Mouse (Mus musculus): ENCODE measurements at regions not wholly inside any gene's neighbourhood (a gene's known extent, or its start where the extent isn't known, plus 50 kb on each side); places are given as distances from the start of the nearest gene placed in this dataset.
A peak's percentile ranks its signal among the peaks of the same experiment; 100 is the strongest.

DNA sequence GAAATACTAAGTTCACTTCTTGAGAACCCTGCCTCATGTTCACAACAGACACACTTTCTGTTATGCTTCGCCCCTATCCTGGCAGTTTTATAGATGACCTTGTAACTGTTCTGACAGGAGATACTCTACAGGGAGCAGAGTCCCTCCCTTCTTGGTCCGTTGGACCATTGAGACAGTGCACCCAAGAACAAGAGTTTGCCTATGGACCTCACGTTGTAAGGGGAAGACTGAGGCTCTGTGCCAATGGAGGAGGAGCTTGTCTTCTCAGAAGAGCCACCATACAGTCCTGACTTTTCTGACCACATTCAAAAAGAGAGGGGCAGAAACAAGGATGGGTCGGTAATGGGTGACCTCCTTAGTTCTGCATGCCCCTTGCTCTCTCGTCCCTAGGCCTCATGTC, 103.8 kb upstream of the Jun start:
- ATAC-seq (ENCODE audit: extremely low read depth, insufficient number of reproducible peaks, low FRiP score, poor library complexity, severe bottlenecking) (no peak), DNase-seq (ENCODE audit: low spot score) (no peak)
- H3K36me3 ChIP-seq (replicated peaks), result no peaks in the 10 kb centered on the region
- no peaks in the 10 kb centered on the region for H3K27me3 ChIP-seq (ENCODE audit: insufficient read depth, low read length)
- H3K4me3 ChIP-seq (ENCODE audit: low read depth, low read length), result peak overlapping the region; percentile 28; the same call in 1 of the 2 replicates
- peaks cover 83% of the 10 kb centered on the region for H3K4me1 ChIP-seq (ENCODE audit: insufficient read depth, low read depth, low read length)
- H3K9me3 ChIP-seq (replicated peaks), result no peaks in the 10 kb centered on the region
- TF ChIP-seq GATA1 (IDR thresholded peaks at IDR 0.05; ENCODE audit: borderline replicate concordance, low read length), result no peak
- no peak for TF ChIP-seq GATA2 (IDR thresholded peaks at IDR 0.05; ENCODE audit: borderline replicate concordance, low read depth, low read length)
- TF ChIP-seq TAL1 (conservative IDR thresholded peaks at IDR 0.05; ENCODE audit: low read depth, low read length), result no peak
- TF ChIP-seq CTCF (IDR thresholded peaks at IDR 0.05; ENCODE audit: low read depth, low read length), result no peak
- TF ChIP-seq POLR2AphosphoS5 (IDR thresholded peaks at IDR 0.05; ENCODE audit: insufficient replicate concordance, low read depth, low read length), result no peak

DNA sequence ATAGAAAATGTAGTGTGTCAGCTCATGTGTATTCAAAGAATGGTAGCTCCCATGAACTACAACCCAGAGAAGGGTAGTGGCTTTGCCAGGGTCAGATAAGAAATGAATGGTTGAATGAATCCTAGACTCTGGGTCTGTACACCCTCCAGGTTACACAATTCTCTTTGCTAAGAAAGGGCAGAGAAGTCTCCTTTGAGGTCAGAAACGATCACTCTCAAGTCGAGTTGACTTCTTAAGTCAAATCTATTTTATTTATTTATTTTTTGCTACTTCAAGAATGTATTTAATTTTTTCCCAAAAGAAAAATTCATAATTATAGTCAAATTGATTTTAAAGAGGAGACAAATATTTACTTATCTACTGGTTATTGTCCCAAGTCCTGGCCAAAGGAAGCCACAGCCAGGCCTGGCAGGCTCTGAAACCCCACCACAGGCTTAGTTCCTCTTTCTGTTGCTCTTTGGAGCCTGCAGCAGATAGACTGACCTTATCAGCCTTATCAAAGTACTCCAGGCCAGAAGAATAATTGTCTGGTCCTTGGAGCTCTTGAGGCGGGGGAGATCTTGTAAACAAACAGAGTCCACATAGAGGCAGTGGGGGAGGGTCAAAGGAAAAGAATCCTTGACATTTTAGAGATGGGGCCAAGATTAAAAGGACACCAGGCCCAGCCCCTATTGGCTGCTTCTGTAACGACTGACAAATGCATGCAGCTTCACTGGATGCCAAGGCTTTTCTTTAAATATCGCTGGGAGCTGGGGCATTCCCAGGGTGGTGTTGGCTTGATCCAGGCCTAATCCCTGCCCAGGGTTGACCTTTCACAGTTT, 104.6 kb upstream of the Jun start:
- Histone ChIP-seq H3K4me3 (ENCODE audit: low read depth, low read length) (peak overlapping the region; percentile 8; the same call in 1 of the 2 replicates), H3K9me3 (replicated peaks) (no peaks in the 10 kb centered on the region), H3K36me3 (replicated peaks) (no peaks in the 10 kb centered on the region), H3K27me3 (ENCODE audit: insufficient read depth, low read length) (no peaks in the 10 kb centered on the region), H3K4me1 (ENCODE audit: insufficient read depth, low read depth, low read length) (peaks cover 88% of the 10 kb centered on the region)
- TF ChIP-seq CTCF (IDR thresholded peaks at IDR 0.05; ENCODE audit: low read depth, low read length), result no peak
- TF ChIP-seq TAL1 (conservative IDR thresholded peaks at IDR 0.05; ENCODE audit: low read depth, low read length), result peak; percentile 89
- no peak for TF ChIP-seq POLR2AphosphoS5 (IDR thresholded peaks at IDR 0.05; ENCODE audit: insufficient replicate concordance, low read depth, low read length)
- no peak for TF ChIP-seq GATA1 (IDR thresholded peaks at IDR 0.05; ENCODE audit: borderline replicate concordance, low read length)
- TF ChIP-seq GATA2 (IDR thresholded peaks at IDR 0.05; ENCODE audit: borderline replicate concordance, low read depth, low read length), result no peak
- DNase-seq (ENCODE audit: low spot score) (peak; percentile 79), ATAC-seq (ENCODE audit: extremely low read depth, insufficient number of reproducible peaks, low FRiP score, poor library complexity, severe bottlenecking) (peak; percentile 82)

DNA sequence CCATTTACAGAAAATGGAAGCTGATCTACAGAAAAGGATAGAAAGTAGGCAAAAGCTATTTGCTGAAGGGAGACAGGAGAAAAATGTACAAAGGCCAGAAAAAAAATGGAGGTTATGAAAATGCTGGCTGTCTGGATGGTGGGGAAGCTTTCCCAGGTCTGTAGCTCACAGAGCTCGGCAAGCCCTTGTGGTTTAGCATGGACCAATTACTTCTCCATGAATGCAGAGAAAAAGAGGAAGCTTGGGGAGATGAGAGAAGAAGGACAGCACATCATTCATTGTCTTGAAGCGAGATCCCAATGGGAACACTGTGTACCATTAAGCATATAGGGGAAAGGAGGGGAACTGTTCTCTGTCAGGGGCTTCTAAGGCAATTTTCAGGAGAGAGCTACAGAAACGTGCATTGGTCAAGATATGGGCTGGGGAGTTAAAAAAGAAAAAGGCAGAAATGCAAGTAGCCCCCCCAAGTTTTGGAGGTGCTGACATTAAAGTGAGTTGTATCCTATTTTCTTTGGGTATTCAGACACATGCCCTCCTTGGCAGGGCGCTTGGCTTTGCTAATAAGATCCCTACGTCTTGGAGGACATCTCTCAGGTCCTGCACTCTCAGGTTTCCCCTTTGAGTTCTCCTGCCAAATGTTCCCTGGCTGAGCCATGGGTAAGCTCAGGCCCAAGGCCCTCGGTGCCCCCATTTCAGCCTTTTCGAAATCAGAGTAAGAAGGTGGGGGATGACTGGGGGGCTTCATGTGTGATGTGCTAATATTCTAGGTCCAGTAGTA, 105.8 kb upstream of the Jun start:
- 0 out of 2 replicates have a peak, but pooled peaks have one; percentile 5 for ATAC-seq (ENCODE audit: extremely low read depth, insufficient number of reproducible peaks, low FRiP score, poor library complexity, severe bottlenecking)

DNA sequence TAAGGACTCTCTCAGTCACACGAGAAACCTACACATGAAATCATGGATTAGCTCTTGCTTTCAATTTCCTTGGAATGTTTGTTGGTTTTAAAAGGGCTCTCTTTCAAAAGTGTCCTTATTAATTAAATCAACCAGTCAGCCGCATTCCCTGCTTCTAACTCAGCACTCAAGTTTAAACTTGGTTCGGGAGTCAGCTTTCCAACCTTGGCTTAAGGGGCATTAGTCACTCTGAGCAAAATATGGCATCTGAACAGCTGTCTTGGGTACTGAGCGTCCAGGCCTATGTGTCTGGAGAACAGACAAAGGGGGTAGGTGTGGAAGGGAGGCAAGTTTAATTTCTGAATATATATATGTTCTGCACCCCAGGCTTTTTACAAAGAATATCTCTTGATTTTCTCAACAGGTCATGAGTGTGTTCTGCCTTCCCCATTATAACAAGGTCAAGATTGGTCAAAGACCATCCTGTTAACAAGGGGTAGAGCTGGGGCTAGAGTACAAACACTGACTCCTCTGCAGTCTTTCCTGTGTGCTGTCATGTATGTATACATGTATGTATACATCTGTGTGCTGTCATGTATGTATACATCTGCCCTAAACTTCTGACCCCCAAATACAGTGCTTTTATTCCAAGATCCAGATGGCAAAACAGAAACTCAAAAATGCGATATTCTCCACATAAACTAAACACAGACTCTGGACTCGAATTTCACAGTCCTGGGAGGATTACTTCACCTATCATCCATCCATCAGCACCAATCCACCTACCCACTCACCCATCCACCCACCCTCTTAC, 106.8 kb upstream of the Jun start:
- ATAC-seq (ENCODE audit: extremely low read depth, insufficient number of reproducible peaks, low FRiP score, poor library complexity, severe bottlenecking) (no peak), DNase-seq (ENCODE audit: low spot score) (no peak)
- no peaks in the 10 kb centered on the region for H3K9me3 ChIP-seq (replicated peaks)
- peaks cover 87% of the 10 kb centered on the region for H3K4me1 ChIP-seq (ENCODE audit: insufficient read depth, low read depth, low read length)
- TF ChIP-seq POLR2AphosphoS5 (IDR thresholded peaks at IDR 0.05; ENCODE audit: insufficient replicate concordance, low read depth, low read length), result no peak
- H3K36me3 ChIP-seq (replicated peaks), result no peaks in the 10 kb centered on the region
- H3K4me3 ChIP-seq (ENCODE audit: low read depth, low read length), result no peak overlapping the region
- H3K27me3 ChIP-seq (ENCODE audit: insufficient read depth, low read length), result no peaks in the 10 kb centered on the region

More for the DNA sequence above, 105.8 kb upstream of the Jun start:
- Histone ChIP-seq H3K9me3 (replicated peaks) (no peaks in the 10 kb centered on the region), H3K27me3 (ENCODE audit: insufficient read depth, low read length) (no peaks in the 10 kb centered on the region), H3K4me3 (ENCODE audit: low read depth, low read length) (no peak overlapping the region), H3K4me1 (ENCODE audit: insufficient read depth, low read depth, low read length) (peaks cover 85% of the 10 kb centered on the region), H3K36me3 (replicated peaks) (no peaks in the 10 kb centered on the region)
- TF ChIP-seq POLR2AphosphoS5 (IDR thresholded peaks at IDR 0.05; ENCODE audit: insufficient replicate concordance, low read depth, low read length), result no peak
- no peak for TF ChIP-seq GATA1 (IDR thresholded peaks at IDR 0.05; ENCODE audit: borderline replicate concordance, low read length)
- TF ChIP-seq GATA2 (IDR thresholded peaks at IDR 0.05; ENCODE audit: borderline replicate concordance, low read depth, low read length), result no peak
- no peak for TF ChIP-seq CTCF (IDR thresholded peaks at IDR 0.05; ENCODE audit: low read depth, low read length)
- TF ChIP-seq TAL1 (conservative IDR thresholded peaks at IDR 0.05; ENCODE audit: low read depth, low read length), result no peak
- DNase-seq (ENCODE audit: low spot score), result peak; percentile 68

DNA sequence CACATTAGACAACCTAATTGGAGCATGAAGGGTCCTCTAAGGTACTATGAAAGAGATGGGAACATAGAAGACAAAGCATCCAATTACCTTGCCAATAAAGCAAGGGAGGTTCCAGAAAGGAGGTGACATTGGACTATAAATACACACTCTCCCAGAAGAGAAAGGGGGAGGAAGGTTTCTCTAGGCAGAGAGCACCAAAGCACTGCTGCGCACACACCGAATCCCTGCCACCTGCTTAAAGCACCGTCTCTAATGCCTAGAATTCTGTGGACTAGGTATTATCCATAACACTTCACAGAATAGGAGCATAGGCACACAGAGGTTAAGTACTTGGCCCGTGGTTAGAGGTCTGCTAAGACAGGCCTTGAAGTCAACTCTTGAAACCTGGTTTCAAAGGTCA, 107.8 kb upstream of the Jun start:
- TF ChIP-seq TAL1 (conservative IDR thresholded peaks at IDR 0.05; ENCODE audit: low read depth, low read length) (no peak), GATA2 (IDR thresholded peaks at IDR 0.05; ENCODE audit: borderline replicate concordance, low read depth, low read length) (no peak), CTCF (IDR thresholded peaks at IDR 0.05; ENCODE audit: low read depth, low read length) (no peak), GATA1 (IDR thresholded peaks at IDR 0.05; ENCODE audit: borderline replicate concordance, low read length) (no peak), POLR2AphosphoS5 (IDR thresholded peaks at IDR 0.05; ENCODE audit: insufficient replicate concordance, low read depth, low read length) (no peak)
- H3K9me3 ChIP-seq (replicated peaks), result no peaks in the 10 kb centered on the region; the same call in 1 of the 2 replicates
- no peaks in the 10 kb centered on the region for H3K36me3 ChIP-seq (replicated peaks)
- ATAC-seq (ENCODE audit: extremely low read depth, insufficient number of reproducible peaks, low FRiP score, poor library complexity, severe bottlenecking), result no peak
- H3K4me3 ChIP-seq (ENCODE audit: low read depth, low read length), result no peak overlapping the region
- DNase-seq (ENCODE audit: low spot score), result no peak
- peaks cover 84% of the 10 kb centered on the region for H3K4me1 ChIP-seq (ENCODE audit: insufficient read depth, low read depth, low read length)
- no peaks in the 10 kb centered on the region for H3K27me3 ChIP-seq (ENCODE audit: insufficient read depth, low read length)

Data from G1E (cell line).